9 mouse cellular contexts compared by ENCODE assay signal in the genomic region with DNA sequence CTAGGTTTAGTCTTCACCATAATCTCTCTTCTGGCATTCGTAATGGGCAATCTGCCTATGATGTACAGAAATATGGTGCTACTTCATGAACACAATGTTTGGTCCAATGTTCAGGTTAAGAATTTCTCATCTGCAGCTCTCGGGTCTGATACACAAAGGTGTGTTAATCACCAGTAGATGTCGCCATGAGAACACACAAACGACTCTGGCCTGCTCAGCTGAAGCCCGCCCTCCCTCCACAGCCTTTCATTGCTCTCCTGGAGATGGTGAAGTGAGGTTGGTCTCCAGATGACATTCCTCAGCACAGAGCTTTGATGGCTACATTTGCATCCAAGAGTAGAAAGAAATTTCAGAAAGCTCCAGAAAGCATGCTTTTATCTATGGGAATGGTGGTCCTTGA.
DNase-seq lines count a peak whose midpoint lies in the region; ATAC-seq and TF ChIP-seq lines count a peak whose summit lies in the region.
"Had no signal": no experiment of that assay in that cellular context is flagged by ENCODE, and none has a peak within 500 bp of the region (broad histone marks: within the 10 kb centered on the region; RNA-seq: fewer than 3 reads in every experiment).

No protein-coding gene starts in this region.

- no peak overlapping the region for H3K4me3 ChIP-seq in embryonic fibroblast, embryonic 13.5 days (ENCODE audit: insufficient read depth, low read length)
- H3K4me3 ChIP-seq: heart, embryonic 13.5 days had no signal

- peak; percentile 4 for DNase-seq in kidney, adult 18-20 months
- no peak for DNase-seq in kidney, adult 11 months
- DNase-seq in WW6 (ENCODE audit: low read depth, low spot score): peak; percentile 28
- peak; percentile 8 for DNase-seq in kidney, adult 8-10 months
- DNase-seq in lung, postnatal 10 days: peak; percentile 35
- peak; percentile 50 for DNase-seq in right cerebral cortex, postnatal 4 days

- peak; percentile 83 for TF ChIP-seq CTCF in embryonic fibroblast, embryonic 13.5 days (IDR thresholded peaks at IDR 0.05; ENCODE audit: borderline replicate concordance, insufficient read depth, low read length)

- H3K4me1 ChIP-seq in embryonic fibroblast, embryonic 13.5 days (ENCODE audit: control insufficient read depth, insufficient read depth, low read length): peaks cover 5% of the 10 kb centered on the region

- TF ChIP-seq POLR2A in embryonic fibroblast, embryonic 13.5 days (IDR thresholded peaks at IDR 0.05; ENCODE audit: low read depth, low read length): no peak

- no peak for ATAC-seq in activated CD4-positive, CD25-positive, alpha-beta regulatory T cell, adult 4 months

- H3K27ac ChIP-seq in embryonic fibroblast, embryonic 13.5 days (ENCODE audit: insufficient read depth, low read length): no peak overlapping the region
- H3K27ac ChIP-seq: heart, embryonic 13.5 days had no signal
